Mouse (Mus musculus) midbrain, embryonic 16.5 days (tissue): ENCODE measurements around the gene Atg9b. TPM values are rescaled to one million over a fixed set of nuclear protein-coding genes. Genes with fewer than 3 reads are reported as not detected.
A peak's percentile ranks its signal among the peaks of the same experiment; 100 is the strongest.

ENCODE experiments used
- ATAC-seq: fragments of 200-750 bp; cut with Nextera tagmentation; 2 replicates; pipeline ENCODE4 v1.8.0; 2017; ENCODE audit warnings: moderate TSS enrichment
- H3K27ac ChIP-seq: fragments of 300-500 bp; sonication (generic); 2 replicates; pipeline ENCODE4 v1.5.1; 2014; ENCODE audit warnings: mild to moderate bottlenecking, low read length, mixed read lengths
- H3K27me3 ChIP-seq: fragments of 300-500 bp; sonication (generic); 2 replicates; pipeline ENCODE4 v1.6.1; 2014; ENCODE audit warnings: low read depth, low read length, mixed read lengths; ENCODE audit not compliant: control insufficient read depth, insufficient read depth
- H3K36me3 ChIP-seq: fragments of 300-500 bp; sonication (generic); 2 replicates; pipeline ENCODE4 v1.6.1; 2014; ENCODE audit warnings: mild to moderate bottlenecking, low read length, moderate library complexity, mixed read lengths; ENCODE audit not compliant: control insufficient read depth, insufficient read depth
- H3K4me1 ChIP-seq: fragments of 300-500 bp; sonication (generic); 2 replicates; pipeline ENCODE4 v1.6.1; 2014; ENCODE audit warnings: mild to moderate bottlenecking, low read length, mixed read lengths; ENCODE audit not compliant: control insufficient read depth, insufficient read depth
- H3K4me2 ChIP-seq: fragments of 300-500 bp; sonication (generic); 2 replicates; pipeline ENCODE4 v1.6.1; 2014; ENCODE audit warnings: mild to moderate bottlenecking, low read length, mixed read lengths
- H3K4me3 ChIP-seq: fragments of 300-500 bp; sonication (generic); 2 replicates; pipeline ENCODE4 v1.5.1; 2014; ENCODE audit warnings: low read depth, mild to moderate bottlenecking, low read length, moderate library complexity, mixed read lengths
- H3K9ac ChIP-seq: fragments of 300-500 bp; sonication (generic); 2 replicates; pipeline ENCODE4 v1.6.1; 2014; ENCODE audit warnings: low read depth, low read length, mixed read lengths
- H3K9me3 ChIP-seq: fragments of 300-500 bp; sonication (generic); replicated peaks from 2 replicates; pipeline ENCODE4 v1.6.1; 2014; ENCODE audit warnings: mild to moderate bottlenecking, low read length, mixed read lengths; ENCODE audit not compliant: control insufficient read depth, poor library complexity, severe bottlenecking
- WGBS: fragments of 180-500 bp; shearing (Covaris S2); extraction: QIAGEN DNeasy Blood & Tissue Kit; methylation state at CpG from one replicate; pipeline ENCODE4 v1.1.7; 2014; 5-methylcytosine and 5-hydroxymethylcytosine counted together
- polyA plus RNA-seq: library from polyadenylated mRNA; unstranded; fragments of >200 nt; fragmentation: Nextera tagmentation; extraction: Ambion mirVana; gene quantifications from 2 replicates; pipeline ENCODE4 v1.2.1, GENCODE M21; 2015

The Atg9b gene
- 3.8 and 4.4 TPM in 2 replicates for polyA plus RNA-seq

DNA sequence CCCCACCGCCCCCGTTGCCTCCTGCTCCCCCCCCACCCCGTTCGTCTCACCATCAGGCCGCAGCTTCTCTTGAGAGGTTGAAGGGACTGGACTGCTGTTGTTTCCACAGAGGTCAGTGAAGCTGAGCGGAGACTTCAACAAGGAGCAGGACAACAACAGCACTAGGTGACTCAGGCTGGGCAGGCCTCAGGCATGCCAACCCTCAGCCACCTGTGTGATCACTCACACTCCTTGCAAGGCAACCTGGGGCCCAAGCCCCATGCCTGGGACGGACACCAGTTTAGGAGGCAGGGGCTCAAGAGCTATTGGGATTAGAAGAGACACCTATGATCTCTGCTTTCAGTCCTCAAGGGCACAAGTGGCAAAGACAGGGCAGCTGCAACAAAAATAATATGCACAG lies at the start of gene Atg9b:
Gene Atg9b, minus strand, starts transcription at position 280 of the 400 bp plus-strand sequence.
- Histone ChIP-seq H3K4me2 (no peak within 1 kb of the TSS), H3K36me3 (no peaks in the 10 kb centered on the region), H3K27ac (no peak within 1 kb of the TSS), H3K4me1 (peaks cover 16% of the 10 kb centered on the region; the same call in 1 of the 2 replicates), H3K4me3 (no peak within 1 kb of the TSS), H3K9ac (no peak within 1 kb of the TSS), H3K9me3 (no peaks in the 10 kb centered on the region), H3K27me3 (peaks cover 20% of the 10 kb centered on the region)
- no peak for ATAC-seq
- WGBS: 86% methylated on average over 7 of the region's 7 CpGs

DNA sequence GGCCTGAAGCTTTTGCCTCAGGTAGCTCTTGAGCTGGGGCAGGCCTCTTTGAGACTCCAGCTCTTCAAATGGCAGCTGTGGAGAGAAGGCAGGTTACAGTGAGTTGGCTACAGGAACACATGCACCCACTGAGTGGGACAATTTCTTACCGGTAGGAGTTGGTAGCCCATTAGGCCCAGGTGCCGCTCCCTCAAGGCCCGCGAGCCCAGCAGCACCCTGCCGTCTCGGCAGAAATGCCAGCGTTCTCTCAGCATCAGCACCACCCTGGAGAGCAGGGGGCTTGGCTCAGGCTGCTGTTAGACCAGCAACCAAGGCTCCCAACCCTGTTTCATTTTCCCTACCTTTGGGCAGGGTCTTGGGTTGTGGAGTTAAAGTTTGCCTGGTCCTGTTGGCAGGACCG lies 49.2 kb upstream of the Atg9b start:
- Histone ChIP-seq H3K9ac (no peak overlapping the region), H3K4me1 (peaks cover 17% of the 10 kb centered on the region), H3K36me3 (peaks cover 28% of the 10 kb centered on the region), H3K4me3 (no peak overlapping the region), H3K27me3 (no peaks in the 10 kb centered on the region), H3K4me2 (no peak overlapping the region), H3K9me3 (no peaks in the 10 kb centered on the region), H3K27ac (no peak overlapping the region)
- ATAC-seq: no peak
- 92% methylated on average over 8 of the region's 8 CpGs for WGBS

DNA sequence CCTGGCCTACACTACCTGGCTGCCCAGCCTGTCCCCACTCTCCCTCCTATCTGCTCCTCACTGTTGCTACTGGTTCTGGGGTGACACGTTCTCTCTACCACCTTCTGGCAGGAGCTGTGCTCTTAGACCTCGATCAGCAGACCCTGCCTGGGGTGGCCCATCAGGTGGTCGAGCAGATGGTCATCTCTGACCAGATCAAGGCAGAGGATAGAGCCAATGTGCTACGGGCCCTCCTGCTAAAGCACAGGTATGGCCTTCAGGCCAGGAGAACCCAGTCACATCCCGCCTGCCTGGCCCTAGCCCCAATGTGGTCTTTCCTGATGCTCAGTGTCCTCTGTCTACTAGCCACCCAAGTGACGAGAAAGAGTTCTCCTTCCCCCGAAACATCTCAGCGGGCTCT lies 42.0 kb upstream of the Atg9b start:
- Histone ChIP-seq H3K36me3 (peaks cover 20% of the 10 kb centered on the region), H3K9me3 (no peaks in the 10 kb centered on the region), H3K27ac (no peak overlapping the region), H3K9ac (no peak overlapping the region), H3K27me3 (no peaks in the 10 kb centered on the region), H3K4me2 (no peak overlapping the region), H3K4me1 (no peaks in the 10 kb centered on the region), H3K4me3 (no peak overlapping the region)
- ATAC-seq: no peak
- 88% methylated on average over 8 of the region's 8 CpGs for WGBS

DNA sequence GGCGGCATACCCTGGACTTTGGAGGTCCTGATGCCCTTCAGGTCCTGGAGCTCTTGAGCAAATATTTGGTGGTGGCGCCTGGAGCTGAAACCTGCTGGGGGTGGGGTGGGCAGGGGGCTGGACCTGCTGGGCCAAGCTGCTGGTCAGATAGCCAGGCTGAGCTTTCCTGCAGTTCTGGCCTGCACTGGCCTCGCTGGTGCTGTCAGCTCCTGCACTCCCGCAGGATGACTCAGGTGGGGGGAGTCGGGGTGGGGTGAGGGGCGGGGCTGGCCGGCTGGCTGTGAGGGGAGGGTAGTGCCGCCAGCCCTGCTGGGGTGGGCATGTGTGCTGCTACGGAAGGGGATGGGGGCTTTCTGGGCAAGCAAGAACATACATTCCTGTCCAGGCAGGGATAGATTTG lies 36.7 kb upstream of the Atg9b start:
- 19% methylated on average over 9 of the region's 9 CpGs for WGBS
- Histone ChIP-seq H3K9me3 (no peaks in the 10 kb centered on the region), H3K36me3 (peaks cover 16% of the 10 kb centered on the region; the same call in 1 of the 2 replicates), H3K4me2 (no peak overlapping the region), H3K4me3 (no peak overlapping the region), H3K9ac (peak overlapping the region; percentile 14; the same call in 1 of the 2 replicates), H3K27me3 (no peaks in the 10 kb centered on the region; the same call in 1 of the 2 replicates), H3K4me1 (peaks cover 20% of the 10 kb centered on the region), H3K27ac (no peak overlapping the region)
- no peak for ATAC-seq

DNA sequence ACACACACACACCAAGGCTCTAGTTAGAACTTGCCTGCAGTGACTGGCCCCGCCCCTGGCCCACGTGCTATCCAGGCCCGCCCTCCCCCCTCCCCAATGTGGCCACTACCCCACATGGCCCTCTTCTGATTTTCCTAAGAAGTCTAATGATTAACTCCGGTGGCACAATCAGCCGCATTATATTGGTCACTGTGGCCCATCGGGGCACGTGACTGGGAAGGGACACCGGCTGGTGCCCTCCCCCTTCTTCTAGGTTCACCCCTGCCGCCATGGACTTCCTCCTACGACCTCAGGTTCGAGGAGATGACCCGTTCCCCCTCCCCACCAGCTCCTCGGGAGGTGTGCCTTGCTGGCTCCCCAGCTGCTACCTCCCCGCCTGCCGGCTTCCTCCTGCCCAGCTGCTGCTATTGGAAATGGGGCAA lies 36.0 kb upstream of the Atg9b start:
- H3K4me2 ChIP-seq: peak overlapping the region; percentile 6; the same call in 1 of the 2 replicates
- peaks cover 16% of the 10 kb centered on the region; the same call in 1 of the 2 replicates for H3K36me3 ChIP-seq
- H3K27ac ChIP-seq: no peak overlapping the region
- H3K9ac ChIP-seq: 0 out of 2 replicates have a peak overlapping the region, but pooled peaks have one; percentile 14
- no peaks in the 10 kb centered on the region; the same call in 1 of the 2 replicates for H3K27me3 ChIP-seq
- peaks cover 20% of the 10 kb centered on the region for H3K4me1 ChIP-seq
- 8% methylated on average over 14 of the region's 15 CpGs for WGBS
- H3K4me3 ChIP-seq: no peak overlapping the region
- ATAC-seq: no peak
- H3K9me3 ChIP-seq: no peaks in the 10 kb centered on the region

DNA sequence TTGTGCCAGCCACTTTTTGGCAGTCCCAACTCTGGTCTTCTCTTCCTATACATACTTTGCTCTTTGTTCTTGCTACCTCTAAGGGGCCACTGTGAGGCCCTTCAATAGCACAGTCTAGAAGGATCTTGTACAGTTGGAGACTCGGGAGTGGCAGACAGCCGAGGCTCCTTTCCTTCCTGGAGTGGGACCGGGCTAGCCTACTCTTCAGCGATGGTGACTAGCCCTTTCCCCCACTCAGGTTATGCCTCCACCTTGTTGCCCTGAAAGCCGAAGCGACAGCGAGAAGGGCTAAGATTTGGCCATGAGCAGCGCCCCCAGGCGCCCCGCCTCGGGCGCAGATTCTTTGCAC lies 35.3 kb upstream of the Atg9b start:
- ATAC-seq: no peak
- H3K9ac ChIP-seq: no peak overlapping the region
- H3K4me1 ChIP-seq: peaks cover 26% of the 10 kb centered on the region
- no peaks in the 10 kb centered on the region for H3K9me3 ChIP-seq
- no peak overlapping the region for H3K27ac ChIP-seq
- H3K27me3 ChIP-seq: no peaks in the 10 kb centered on the region; the same call in 1 of the 2 replicates
- WGBS: 22% methylated on average over 12 of the region's 12 CpGs
- H3K36me3 ChIP-seq: peaks cover 11% of the 10 kb centered on the region; the same call in 1 of the 2 replicates
- H3K4me3 ChIP-seq: no peak overlapping the region
- no peak overlapping the region; the same call in 1 of the 2 replicates for H3K4me2 ChIP-seq

DNA sequence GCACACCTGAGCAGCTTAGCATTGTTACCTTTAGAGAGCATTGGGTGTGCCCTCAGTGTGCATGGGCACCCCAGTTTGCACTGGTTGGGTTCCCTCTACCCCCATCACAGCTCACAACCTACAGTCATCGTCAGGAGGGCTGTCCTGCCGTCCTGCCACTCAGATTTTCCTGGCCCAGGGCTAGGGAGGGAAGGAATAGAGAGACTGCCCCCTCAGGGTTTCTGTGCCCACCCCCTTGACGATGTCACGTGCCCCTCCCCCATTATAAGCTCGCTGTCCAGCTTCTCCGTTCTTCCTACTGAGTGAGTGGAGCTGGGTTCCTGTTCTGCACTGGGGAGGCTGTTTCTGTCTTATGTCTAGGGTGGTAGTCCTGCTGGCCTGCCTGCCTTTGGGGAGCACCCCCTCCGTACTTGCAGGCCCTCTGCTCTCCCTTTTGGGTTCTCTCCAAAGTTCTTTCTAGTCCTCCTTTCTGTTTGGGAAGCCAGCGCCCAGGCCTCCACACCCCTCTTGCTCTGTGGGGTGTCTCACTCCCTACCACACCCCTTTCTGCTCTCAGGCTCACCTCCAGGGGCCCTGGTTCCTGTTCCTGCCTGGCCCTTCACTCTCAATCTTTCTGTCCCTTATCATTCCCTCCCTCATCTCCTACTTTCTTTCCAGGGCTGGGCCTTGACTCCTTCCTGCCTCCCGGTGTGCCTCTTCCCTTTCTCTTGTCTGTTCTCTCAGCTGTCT lies 34.8 kb upstream of the Atg9b start:
- Histone ChIP-seq H3K27ac (no peak overlapping the region), H3K4me2 (peak overlapping the region; percentile 94), H3K9me3 (no peaks in the 10 kb centered on the region), H3K9ac (no peak overlapping the region; the same call in 1 of the 2 replicates), H3K27me3 (no peaks in the 10 kb centered on the region; the same call in 1 of the 2 replicates), H3K4me1 (peaks cover 30% of the 10 kb centered on the region), H3K4me3 (no peak overlapping the region), H3K36me3 (peaks cover 8% of the 10 kb centered on the region; the same call in 1 of the 2 replicates)
- WGBS: 11% methylated on average over 9 of the region's 9 CpGs
- ATAC-seq: no peak

DNA sequence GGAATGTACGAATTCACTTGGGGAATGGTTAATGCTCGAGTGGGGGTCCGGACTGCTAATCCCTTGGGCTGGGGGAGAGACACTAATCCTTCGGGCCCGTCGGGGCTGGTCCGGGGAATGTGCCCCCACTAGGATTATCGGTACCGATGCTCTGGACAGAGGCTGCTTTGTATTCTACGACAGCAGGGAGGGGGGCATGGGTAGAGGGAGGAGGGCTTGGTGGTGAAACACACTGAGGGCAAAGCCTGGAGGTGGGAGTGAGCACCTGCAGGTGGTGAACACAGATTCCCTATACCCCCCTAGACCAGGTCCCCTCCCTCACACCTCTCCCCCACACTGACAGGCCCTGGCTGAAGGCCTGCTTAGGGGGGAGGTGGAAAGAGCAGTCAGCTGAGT lies 34.1 kb upstream of the Atg9b start:
- Histone ChIP-seq H3K27ac (no peak overlapping the region), H3K4me3 (peak overlapping the region; percentile 68), H3K9ac (no peak overlapping the region; the same call in 1 of the 2 replicates), H3K36me3 (peaks cover 1% of the 10 kb centered on the region; the same call in 1 of the 2 replicates), H3K4me2 (peak overlapping the region; percentile 94), H3K4me1 (peaks cover 30% of the 10 kb centered on the region), H3K9me3 (no peaks in the 10 kb centered on the region), H3K27me3 (no peaks in the 10 kb centered on the region; the same call in 1 of the 2 replicates)
- no peak for ATAC-seq
- 1% methylated on average over 10 of the region's 10 CpGs for WGBS

DNA sequence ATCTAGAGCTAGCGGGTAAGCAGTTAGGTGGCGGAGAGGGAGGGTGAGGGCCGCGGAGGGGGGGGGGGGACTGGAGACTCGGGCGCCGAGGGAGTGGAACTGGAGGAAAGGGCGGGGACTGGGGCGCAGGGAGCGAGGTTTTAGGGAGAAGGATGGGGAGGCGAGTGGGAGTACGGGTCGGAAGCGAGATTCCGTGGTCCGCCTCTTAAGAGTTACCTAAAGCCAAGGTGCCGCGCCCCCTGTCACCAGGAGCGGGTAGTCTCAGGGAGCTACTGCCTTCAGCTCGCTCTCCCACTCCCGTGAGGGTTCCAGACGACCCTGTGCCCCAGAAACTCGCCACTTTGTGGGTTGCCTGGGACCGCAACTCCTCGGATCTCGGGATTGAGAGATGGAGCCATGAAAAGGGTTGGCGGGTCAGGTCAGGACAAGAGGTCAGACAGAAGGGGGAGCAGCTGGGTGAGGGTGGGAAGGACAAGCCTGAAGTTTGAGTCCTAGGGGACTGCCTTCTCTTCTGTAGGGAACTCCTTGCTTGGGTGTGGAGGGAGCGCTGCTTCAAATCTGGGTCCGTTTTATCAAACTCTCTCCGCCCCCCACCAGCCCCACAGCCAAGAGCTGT lies 33.6 kb upstream of the Atg9b start:
- no peaks in the 10 kb centered on the region; the same call in 1 of the 2 replicates for H3K36me3 ChIP-seq
- ATAC-seq: no peak
- H3K9ac ChIP-seq: peak overlapping the region; percentile 69
- H3K27ac ChIP-seq: peak overlapping the region; percentile 13; the same call in 1 of the 2 replicates
- peaks cover 30% of the 10 kb centered on the region for H3K4me1 ChIP-seq
- peak overlapping the region; percentile 68 for H3K4me3 ChIP-seq
- under 1% methylated on average over 21 of the region's 30 CpGs for WGBS
- H3K4me2 ChIP-seq: peak overlapping the region; percentile 94
- no peaks in the 10 kb centered on the region for H3K9me3 ChIP-seq
- H3K27me3 ChIP-seq: no peaks in the 10 kb centered on the region; the same call in 1 of the 2 replicates
